Mouse (Mus musculus): Measurements from ENCODE around the gene Slc11a1. TPM values are rescaled to one million over a fixed set of nuclear protein-coding genes. Genes with fewer than 3 reads are reported as not detected.

Slc11a1 gene
- polyA plus RNA-seq, 1 experiment from 2014 or later: 17.9 TPM

- no peaks in the 10 kb centered on the region for H3K27me3 ChIP-seq (ENCODE audit: control insufficient read depth, insufficient read depth, low read depth, low read length)
- H3K4me1 ChIP-seq (ENCODE audit: control insufficient read depth, low read depth, low read length): peaks cover 20% of the 10 kb centered on the region
- no peak overlapping the region for H3K9ac ChIP-seq (ENCODE audit: low read depth, low read length)
- 48% methylated on average over 7 of the region's 7 CpGs for WGBS (ENCODE audit: insufficient replicate concordance)
- H3K9me3 ChIP-seq (replicated peaks; ENCODE audit: control insufficient read depth, low read length): no peaks in the 10 kb centered on the region
- no peaks in the 10 kb centered on the region for H3K36me3 ChIP-seq (ENCODE audit: control insufficient read depth, insufficient read depth)
- peak overlapping the region; percentile 59 for H3K27ac ChIP-seq (ENCODE audit: low read length)
- ATAC-seq (ENCODE audit: low read depth): peak; percentile 69
- H3K4me2 ChIP-seq (ENCODE audit: low read depth, low read length): no peak overlapping the region
- H3K4me3 ChIP-seq (ENCODE audit: low read depth, low read length): no peak overlapping the region
These were observed 4.1 kb downstream of the Slc11a1 start for GRCm38 (mm10) chr1:74379058-74379504.

GRCm38 (mm10) chr1:74380484-74380883 is 5.5 kb downstream of the Slc11a1 start:
- Histone ChIP-seq H3K9me3 (replicated peaks; ENCODE audit: control insufficient read depth, low read length) (no peaks in the 10 kb centered on the region), H3K4me2 (ENCODE audit: low read depth, low read length) (no peak overlapping the region), H3K27ac (ENCODE audit: low read length) (no peak overlapping the region), H3K36me3 (ENCODE audit: control insufficient read depth, insufficient read depth) (no peaks in the 10 kb centered on the region), H3K4me3 (ENCODE audit: low read depth, low read length) (no peak overlapping the region), H3K27me3 (ENCODE audit: control insufficient read depth, insufficient read depth, low read depth, low read length) (no peaks in the 10 kb centered on the region), H3K9ac (ENCODE audit: low read depth, low read length) (no peak overlapping the region), H3K4me1 (ENCODE audit: control insufficient read depth, low read depth, low read length) (peaks cover 17% of the 10 kb centered on the region)
- 68% methylated on average over 5 of the region's 5 CpGs for WGBS (ENCODE audit: insufficient replicate concordance)
- no peak for ATAC-seq (ENCODE audit: low read depth)

GRCm38 (mm10) chr1:74381588-74382021 is 6.6 kb downstream of the Slc11a1 start:
- H3K9ac ChIP-seq (ENCODE audit: low read depth, low read length): no peak overlapping the region
- no peak overlapping the region for H3K4me3 ChIP-seq (ENCODE audit: low read depth, low read length)
- 39% methylated on average over 10 of the region's 10 CpGs for WGBS (ENCODE audit: insufficient replicate concordance)
- H3K27ac ChIP-seq (ENCODE audit: low read length): no peak overlapping the region
- no peaks in the 10 kb centered on the region for H3K9me3 ChIP-seq (replicated peaks; ENCODE audit: control insufficient read depth, low read length)
- H3K36me3 ChIP-seq (ENCODE audit: control insufficient read depth, insufficient read depth): no peaks in the 10 kb centered on the region
- no peak overlapping the region for H3K4me2 ChIP-seq (ENCODE audit: low read depth, low read length)
- H3K27me3 ChIP-seq (ENCODE audit: control insufficient read depth, insufficient read depth, low read depth, low read length): no peaks in the 10 kb centered on the region
- no peak for ATAC-seq (ENCODE audit: low read depth)
- H3K4me1 ChIP-seq (ENCODE audit: control insufficient read depth, low read depth, low read length): peaks cover 19% of the 10 kb centered on the region

- no peak for ATAC-seq (ENCODE audit: low read depth)
- Histone ChIP-seq H3K36me3 (ENCODE audit: control insufficient read depth, insufficient read depth) (no peaks in the 10 kb centered on the region), H3K4me1 (ENCODE audit: control insufficient read depth, low read depth, low read length) (peaks cover 31% of the 10 kb centered on the region), H3K9me3 (replicated peaks; ENCODE audit: control insufficient read depth, low read length) (no peaks in the 10 kb centered on the region), H3K4me2 (ENCODE audit: low read depth, low read length) (no peak overlapping the region), H3K27ac (ENCODE audit: low read length) (no peak overlapping the region), H3K4me3 (ENCODE audit: low read depth, low read length) (no peak overlapping the region), H3K9ac (ENCODE audit: low read depth, low read length) (no peak overlapping the region), H3K27me3 (ENCODE audit: control insufficient read depth, insufficient read depth, low read depth, low read length) (no peaks in the 10 kb centered on the region)
- 63% methylated on average over 13 of the region's 13 CpGs for WGBS (ENCODE audit: insufficient replicate concordance)
These were observed 8.4 kb downstream of the Slc11a1 start for GRCm38 (mm10) chr1:74383385-74383784.

DNA sequence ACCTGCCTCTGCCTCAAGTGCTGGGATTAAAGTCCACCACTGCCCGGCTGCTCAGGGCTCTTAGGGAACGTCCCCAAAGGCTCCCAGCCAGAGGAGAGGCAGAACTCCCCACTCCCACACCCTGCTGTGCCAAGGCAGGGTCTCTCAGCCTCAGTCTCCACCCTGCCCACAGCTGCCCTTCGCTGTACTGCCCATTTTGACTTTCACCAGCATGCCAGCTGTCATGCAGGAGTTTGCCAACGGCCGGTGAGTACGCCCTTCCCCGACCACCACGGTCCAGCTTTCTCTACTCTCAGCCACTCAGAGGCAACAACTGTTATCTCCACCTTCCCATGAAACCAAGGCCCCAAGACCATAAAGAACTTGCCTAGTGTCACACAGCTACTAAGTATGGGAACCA is 9.5 kb downstream of the Slc11a1 start:
- Histone ChIP-seq H3K9ac (ENCODE audit: low read depth, low read length) (no peak overlapping the region), H3K27ac (ENCODE audit: low read length) (no peak overlapping the region), H3K36me3 (ENCODE audit: control insufficient read depth, insufficient read depth) (no peaks in the 10 kb centered on the region), H3K4me2 (ENCODE audit: low read depth, low read length) (no peak overlapping the region), H3K4me1 (ENCODE audit: control insufficient read depth, low read depth, low read length) (peaks cover 33% of the 10 kb centered on the region), H3K27me3 (ENCODE audit: control insufficient read depth, insufficient read depth, low read depth, low read length) (no peaks in the 10 kb centered on the region), H3K4me3 (ENCODE audit: low read depth, low read length) (no peak overlapping the region), H3K9me3 (replicated peaks; ENCODE audit: control insufficient read depth, low read length) (no peaks in the 10 kb centered on the region)
- no peak for ATAC-seq (ENCODE audit: low read depth)
- WGBS (ENCODE audit: insufficient replicate concordance): 56% methylated on average over 8 of the region's 8 CpGs

- Histone ChIP-seq H3K27me3 (ENCODE audit: control insufficient read depth, insufficient read depth, low read depth, low read length) (no peaks in the 10 kb centered on the region), H3K9ac (ENCODE audit: low read depth, low read length) (no peak overlapping the region), H3K4me3 (ENCODE audit: low read depth, low read length) (no peak overlapping the region), H3K4me2 (ENCODE audit: low read depth, low read length) (no peak overlapping the region), H3K9me3 (replicated peaks; ENCODE audit: control insufficient read depth, low read length) (no peaks in the 10 kb centered on the region), H3K27ac (ENCODE audit: low read length) (no peak overlapping the region), H3K4me1 (ENCODE audit: control insufficient read depth, low read depth, low read length) (peaks cover 33% of the 10 kb centered on the region), H3K36me3 (ENCODE audit: control insufficient read depth, insufficient read depth) (no peaks in the 10 kb centered on the region)
- no peak for ATAC-seq (ENCODE audit: low read depth)
- WGBS (ENCODE audit: insufficient replicate concordance): 77% methylated on average over 10 of the region's 10 CpGs
These were observed 10.1 kb downstream of the Slc11a1 start for GRCm38 (mm10) chr1:74385064-74385463.

DNA sequence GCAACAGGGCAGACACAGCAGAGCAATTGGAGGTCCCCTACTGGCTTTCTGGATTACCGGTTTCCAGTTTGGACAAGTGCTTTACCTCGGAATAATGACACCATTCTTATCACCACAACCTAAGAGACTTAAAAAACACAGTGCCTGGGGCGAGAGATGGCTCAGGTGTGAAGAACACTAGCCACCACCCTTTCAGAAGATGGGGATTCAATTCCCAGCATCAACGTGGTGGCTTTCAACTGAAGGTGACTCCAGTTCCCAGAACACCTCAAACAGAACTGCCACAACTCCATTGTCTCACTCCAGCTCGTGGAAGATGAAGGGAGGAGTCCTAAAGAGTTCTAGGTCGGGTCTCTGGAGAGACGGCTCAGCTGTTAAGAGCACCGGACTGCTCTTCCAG is 10.5 kb downstream of the Slc11a1 start:
- 75% methylated on average over 8 of the region's 8 CpGs for WGBS (ENCODE audit: insufficient replicate concordance)

GRCm38 (mm10) chr1:74386363-74386713 is 11.3 kb downstream of the Slc11a1 start:
- no peak for ATAC-seq (ENCODE audit: low read depth)

More for the DNA sequence above, 10.5 kb downstream of the Slc11a1 start:
- Histone ChIP-seq H3K27ac (ENCODE audit: low read length) (no peak overlapping the region), H3K9me3 (replicated peaks; ENCODE audit: control insufficient read depth, low read length) (no peaks in the 10 kb centered on the region), H3K36me3 (ENCODE audit: control insufficient read depth, insufficient read depth) (no peaks in the 10 kb centered on the region), H3K4me3 (ENCODE audit: low read depth, low read length) (no peak overlapping the region), H3K27me3 (ENCODE audit: control insufficient read depth, insufficient read depth, low read depth, low read length) (no peaks in the 10 kb centered on the region), H3K4me1 (ENCODE audit: control insufficient read depth, low read depth, low read length) (peaks cover 36% of the 10 kb centered on the region), H3K9ac (ENCODE audit: low read depth, low read length) (no peak overlapping the region), H3K4me2 (ENCODE audit: low read depth, low read length) (no peak overlapping the region)
- ATAC-seq (ENCODE audit: low read depth): no peak

GRCm38 (mm10) chr1:74386714-74387385 is 11.9 kb downstream of the Slc11a1 start:
- no peaks in the 10 kb centered on the region for H3K9me3 ChIP-seq (replicated peaks; ENCODE audit: control insufficient read depth, low read length)
- H3K9ac ChIP-seq (ENCODE audit: low read depth, low read length): peak overlapping the region; percentile 89
- no peaks in the 10 kb centered on the region for H3K27me3 ChIP-seq (ENCODE audit: control insufficient read depth, insufficient read depth, low read depth, low read length)
- peak overlapping the region; percentile 80 for H3K4me3 ChIP-seq (ENCODE audit: low read depth, low read length)
- peak; percentile 72 for ATAC-seq (ENCODE audit: low read depth)
- H3K27ac ChIP-seq (ENCODE audit: low read length): peak overlapping the region; percentile 96
- peak overlapping the region; percentile 71 for H3K4me2 ChIP-seq (ENCODE audit: low read depth, low read length)
- WGBS (ENCODE audit: insufficient replicate concordance): 1% methylated on average over 26 of the region's 26 CpGs
- H3K36me3 ChIP-seq (ENCODE audit: control insufficient read depth, insufficient read depth): no peaks in the 10 kb centered on the region
- H3K4me1 ChIP-seq (ENCODE audit: control insufficient read depth, low read depth, low read length): peaks cover 42% of the 10 kb centered on the region

More at GRCm38 (mm10) chr1:74386363-74386713, 11.3 kb downstream of the Slc11a1 start:
- Histone ChIP-seq H3K9ac (ENCODE audit: low read depth, low read length) (peak overlapping the region; percentile 89), H3K4me1 (ENCODE audit: control insufficient read depth, low read depth, low read length) (peaks cover 42% of the 10 kb centered on the region), H3K27me3 (ENCODE audit: control insufficient read depth, insufficient read depth, low read depth, low read length) (no peaks in the 10 kb centered on the region), H3K4me3 (ENCODE audit: low read depth, low read length) (peak overlapping the region; percentile 80), H3K9me3 (replicated peaks; ENCODE audit: control insufficient read depth, low read length) (no peaks in the 10 kb centered on the region), H3K27ac (ENCODE audit: low read length) (peak overlapping the region; percentile 96), H3K36me3 (ENCODE audit: control insufficient read depth, insufficient read depth) (no peaks in the 10 kb centered on the region), H3K4me2 (ENCODE audit: low read depth, low read length) (peak overlapping the region; percentile 71)
- WGBS (ENCODE audit: insufficient replicate concordance): 48% methylated on average over 7 of the region's 10 CpGs
